Mouse (Mus musculus) B cell, adult (primary cell): ENCODE data around the gene Gm17584. TPM values are rescaled to one million over a fixed set of nuclear protein-coding genes. Genes with fewer than 3 reads are reported as not detected.

ENCODE experiments used
- total RNA-seq: library from RNA; stranded (reverse); gene quantifications from 4 replicates; pipeline ENCODE4 v1.2.4, GENCODE M21; 2023; ENCODE audit not compliant: inconsistent age

Gene Gm17584
- not detected in 4 replicates for total RNA-seq

GRCm38 (mm10) chrX:124500263-124500662 is at the start of gene Gm17584:
Gm17584 (plus strand) TSS chrX:124500563.

Other genes starting within 250 kb of the Gm17584 start
- gene Gm17469, start 129.3 kb downstream of the Gm17584 start, total RNA-seq, result not detected in 4 replicates